Mouse (Mus musculus) embryo, embryonic 10.5 days (tissue): ENCODE measurements around the gene Fas.

Experiments
- DNase-seq: peaks from one replicate; pipeline ENCODE4 v3.0.0-alpha.2; 2015; ENCODE audit warnings: low spot score

The Fas gene

GRCm38 (mm10) chr19:34289948-34290789, at the start of gene Fas:
TSS of gene Fas (plus strand) at chr19:34290666.
- peak; percentile 69 for DNase-seq

- DNase-seq = peak; percentile 68
Measured at GRCm38 (mm10) chr19:34241247-34241915, 49.1 kb upstream of the Fas start.

- DNase-seq = no peak
Measured at GRCm38 (mm10) chr19:34242925-34243324, 47.5 kb upstream of the Fas start.

GRCm38 (mm10) chr19:34244056-34244455, 46.4 kb upstream of the Fas start:
- DNase-seq = peak; percentile 91

- DNase-seq = no peak
Measured at GRCm38 (mm10) chr19:34248558-34248957, 41.9 kb upstream of the Fas start.

GRCm38 (mm10) chr19:34250621-34251020, 39.8 kb upstream of the Fas start:
- DNase-seq = no peak

GRCm38 (mm10) chr19:34251900-34252299, 38.6 kb upstream of the Fas start:
- no peak for DNase-seq

- DNase-seq = no peak
Measured at GRCm38 (mm10) chr19:34252450-34252849, 38.0 kb upstream of the Fas start.

GRCm38 (mm10) chr19:34254101-34254879, 36.2 kb upstream of the Fas start:
- DNase-seq = peak; percentile 18

- DNase-seq = peak; percentile 18
Measured at GRCm38 (mm10) chr19:34254880-34255681, 35.4 kb upstream of the Fas start, which contains the start of gene Acta2. TSS of gene Acta2 (minus strand) at chr19:34255590.

GRCm38 (mm10) chr19:34256149-34256548, 34.3 kb upstream of the Fas start:
- DNase-seq = no peak

- DNase-seq = no peak
Measured at GRCm38 (mm10) chr19:34256936-34257335, 33.5 kb upstream of the Fas start.

- DNase-seq = no peak
Measured at GRCm38 (mm10) chr19:34262273-34262974, 28.0 kb upstream of the Fas start.

- DNase-seq = no peak
Measured at GRCm38 (mm10) chr19:34265604-34266193, 24.8 kb upstream of the Fas start.

- no peak for DNase-seq
Measured at GRCm38 (mm10) chr19:34268991-34269390, 21.5 kb upstream of the Fas start.

- no peak for DNase-seq
Measured at GRCm38 (mm10) chr19:34270106-34270726, 20.2 kb upstream of the Fas start.

- DNase-seq = no peak
Measured at GRCm38 (mm10) chr19:34270824-34271464, 19.5 kb upstream of the Fas start.

GRCm38 (mm10) chr19:34273073-34273472, 17.4 kb upstream of the Fas start:
- DNase-seq = no peak

GRCm38 (mm10) chr19:34278078-34278477, 12.4 kb upstream of the Fas start:
- no peak for DNase-seq

GRCm38 (mm10) chr19:34283614-34284013, 6.9 kb upstream of the Fas start:
- no peak for DNase-seq
